Mouse (Mus musculus): Measurements from ENCODE around the gene Cd82.

GRCm38 (mm10) chr2:93430993-93431392, 31.9 kb downstream of the Cd82 start:
- TF ChIP-seq GATA1 (IDR thresholded peaks at IDR 0.05; ENCODE audit: borderline replicate concordance, low read length): no peak
- TF ChIP-seq CTCF (IDR thresholded peaks at IDR 0.05; ENCODE audit: low read depth, low read length): no peak
- TF ChIP-seq TAL1 (conservative IDR thresholded peaks at IDR 0.05; ENCODE audit: low read depth, low read length): no peak
- no peak for TF ChIP-seq POLR2AphosphoS5 (IDR thresholded peaks at IDR 0.05; ENCODE audit: insufficient replicate concordance, low read depth, low read length)
